Mouse (Mus musculus) megakaryocyte, embryonic 14.5 days (primary cell): ENCODE results near the gene Olfr1424. TPM values are rescaled to one million over a fixed set of nuclear protein-coding genes. Genes with fewer than 3 reads are reported as not detected.
A peak's percentile ranks its signal among the peaks of the same experiment; 100 is the strongest.

Experiments used
- H3K27me3 ChIP-seq: replicated peaks from 2 replicates; pipeline ENCODE3; 2012; ENCODE audit warnings: inconsistent platforms
- H3K36me3 ChIP-seq: replicated peaks from 2 replicates; pipeline ENCODE3; 2012; ENCODE audit warnings: low read length, inconsistent platforms, mixed read lengths
- H3K4me1 ChIP-seq: 2 replicates; pipeline ENCODE4 v1.6.1; 2012; ENCODE audit warnings: inconsistent platforms
- H3K4me3 ChIP-seq: replicated peaks from 2 replicates; pipeline ENCODE3; 2012; ENCODE audit warnings: moderate library complexity, mild to moderate bottlenecking, inconsistent platforms
- H3K9me3 ChIP-seq: 2 replicates; pipeline ENCODE4 v1.6.1; 2012; ENCODE audit warnings: inconsistent platforms
- FLI1 ChIP-seq: IDR thresholded peaks from 2 replicates; pipeline ENCODE4 v1.6.1; 2012; ENCODE audit warnings: low read length, inconsistent platforms, mixed read lengths
- GATA1 ChIP-seq: IDR thresholded peaks from 3 replicates; pipeline ENCODE4 v1.6.1; 2012; ENCODE audit warnings: mixed read lengths, low read length, inconsistent platforms, borderline replicate concordance
- polyA plus RNA-seq: library from polyadenylated mRNA; stranded (reverse); fragments of >175 nt; gene quantifications from 2 replicates; pipeline ENCODE4 v1.2.3, GENCODE M21; 2012; ENCODE audit warnings: low replicate concordance; ENCODE audit not compliant: insufficient read depth

Gene Olfr1424
- polyA plus RNA-seq, 1 experiment = not detected

- Histone ChIP-seq H3K27me3 (no peaks in the 10 kb centered on the region), H3K36me3 (no peaks in the 10 kb centered on the region), H3K9me3 (no peaks in the 10 kb centered on the region), H3K4me3 (no peak overlapping the region), H3K4me1 (peaks cover 27% of the 10 kb centered on the region)
- TF ChIP-seq FLI1 (no peak), GATA1 (no peak)
Measured at GRCm38 (mm10) chr19:12025333-12025732, 37.1 kb downstream of the Olfr1424 start.

- Histone ChIP-seq H3K36me3 (no peaks in the 10 kb centered on the region), H3K4me1 (peaks cover 29% of the 10 kb centered on the region), H3K9me3 (no peaks in the 10 kb centered on the region), H3K27me3 (no peaks in the 10 kb centered on the region), H3K4me3 (no peak overlapping the region)
- TF ChIP-seq FLI1 = no peak
- no peak for TF ChIP-seq GATA1
Measured at GRCm38 (mm10) chr19:12024149-12024548, 38.3 kb downstream of the Olfr1424 start.

GRCm38 (mm10) chr19:12016192-12016591 lies 46.3 kb downstream of the Olfr1424 start:
- Histone ChIP-seq H3K27me3 (peaks cover 5% of the 10 kb centered on the region), H3K36me3 (no peaks in the 10 kb centered on the region), H3K9me3 (no peaks in the 10 kb centered on the region), H3K4me3 (no peak overlapping the region), H3K4me1 (peaks cover 14% of the 10 kb centered on the region)
- TF ChIP-seq GATA1 (no peak), FLI1 (no peak)

- Histone ChIP-seq H3K4me3 (no peak overlapping the region), H3K27me3 (peaks cover 5% of the 10 kb centered on the region), H3K4me1 (peaks cover 10% of the 10 kb centered on the region; the same call in 1 of the 2 replicates), H3K9me3 (no peaks in the 10 kb centered on the region), H3K36me3 (no peaks in the 10 kb centered on the region)
- TF ChIP-seq GATA1 (no peak), FLI1 (no peak)
Measured at GRCm38 (mm10) chr19:12015708-12016107, 46.8 kb downstream of the Olfr1424 start.

GRCm38 (mm10) chr19:12013228-12013627 lies 49.3 kb downstream of the Olfr1424 start:
- Histone ChIP-seq H3K4me1 (peaks cover 23% of the 10 kb centered on the region), H3K4me3 (peak overlapping the region; percentile 91), H3K36me3 (no peaks in the 10 kb centered on the region), H3K27me3 (peaks cover 3% of the 10 kb centered on the region), H3K9me3 (no peaks in the 10 kb centered on the region)
- no peak for TF ChIP-seq GATA1

- Histone ChIP-seq H3K4me3 (peak overlapping the region; percentile 95), H3K27me3 (no peaks in the 10 kb centered on the region), H3K4me1 (peaks cover 29% of the 10 kb centered on the region), H3K36me3 (no peaks in the 10 kb centered on the region), H3K9me3 (no peaks in the 10 kb centered on the region)
- no peak for TF ChIP-seq GATA1
- TF ChIP-seq FLI1 = no peak
Measured at GRCm38 (mm10) chr19:12012615-12013014, 49.9 kb downstream of the Olfr1424 start.

- Histone ChIP-seq H3K4me1 (peaks cover 37% of the 10 kb centered on the region), H3K36me3 (no peaks in the 10 kb centered on the region), H3K4me3 (peak overlapping the region; percentile 95), H3K9me3 (no peaks in the 10 kb centered on the region), H3K27me3 (no peaks in the 10 kb centered on the region)
- no peak for TF ChIP-seq GATA1
- TF ChIP-seq FLI1 = no peak
Measured at GRCm38 (mm10) chr19:12011560-12012556, 50.6 kb downstream of the Olfr1424 start.

GRCm38 (mm10) chr19:12010916-12011559 lies 51.4 kb downstream of the Olfr1424 start:
- H3K4me1 ChIP-seq = peaks cover 44% of the 10 kb centered on the region
- TF ChIP-seq FLI1 = no peak
- no peak for TF ChIP-seq GATA1
- H3K9me3 ChIP-seq = no peaks in the 10 kb centered on the region
- no peaks in the 10 kb centered on the region for H3K36me3 ChIP-seq
- H3K27me3 ChIP-seq = no peaks in the 10 kb centered on the region
- H3K4me3 ChIP-seq = peak overlapping the region; percentile 95

- Histone ChIP-seq H3K27me3 (no peaks in the 10 kb centered on the region), H3K36me3 (no peaks in the 10 kb centered on the region), H3K4me3 (peak overlapping the region; percentile 95), H3K4me1 (peaks cover 46% of the 10 kb centered on the region), H3K9me3 (no peaks in the 10 kb centered on the region)
- TF ChIP-seq FLI1 = no peak
- no peak for TF ChIP-seq GATA1
Measured at GRCm38 (mm10) chr19:12010281-12010771, 52.2 kb downstream of the Olfr1424 start.
